Mouse (Mus musculus) MN1 (cell line): ENCODE results near the gene Tmem39a.
A peak's percentile ranks its signal among the peaks of the same experiment; 100 is the strongest.

ENCODE experiments used
- DNase-seq: peaks from one replicate; pipeline ENCODE4 v3.0.0-alpha.2; 2016; ENCODE audit warnings: low spot score

Gene Tmem39a

GRCm38 (mm10) chr16:38591506-38591905 lies 33.0 kb downstream of the Tmem39a start:
- DNase-seq = no peak

- no peak for DNase-seq
Measured at GRCm38 (mm10) chr16:38592026-38592678, 33.7 kb downstream of the Tmem39a start.

- DNase-seq = no peak
Measured at GRCm38 (mm10) chr16:38592946-38593345, 34.4 kb downstream of the Tmem39a start.

GRCm38 (mm10) chr16:38594435-38594834 lies 35.9 kb downstream of the Tmem39a start:
- DNase-seq = no peak

DNA sequence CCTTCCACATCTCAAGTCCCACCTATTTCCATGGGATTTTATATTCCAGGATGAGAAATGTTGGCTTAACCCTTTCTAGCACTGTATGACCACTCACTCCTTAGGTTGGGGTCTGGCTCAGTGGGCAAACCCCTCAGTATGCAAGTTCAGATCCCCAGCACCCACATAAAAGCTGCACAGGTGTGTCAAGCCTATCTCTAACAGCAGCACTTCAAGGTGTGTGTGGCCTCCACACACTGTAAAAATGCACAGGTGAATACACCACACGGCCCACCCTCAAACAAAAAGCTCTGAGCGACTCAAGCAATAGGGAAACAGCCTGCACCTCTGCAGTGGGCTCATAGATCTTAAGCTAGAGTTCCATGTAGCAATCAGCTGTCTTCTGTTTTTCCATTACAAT lies 37.6 kb downstream of the Tmem39a start:
- no peak for DNase-seq

DNA sequence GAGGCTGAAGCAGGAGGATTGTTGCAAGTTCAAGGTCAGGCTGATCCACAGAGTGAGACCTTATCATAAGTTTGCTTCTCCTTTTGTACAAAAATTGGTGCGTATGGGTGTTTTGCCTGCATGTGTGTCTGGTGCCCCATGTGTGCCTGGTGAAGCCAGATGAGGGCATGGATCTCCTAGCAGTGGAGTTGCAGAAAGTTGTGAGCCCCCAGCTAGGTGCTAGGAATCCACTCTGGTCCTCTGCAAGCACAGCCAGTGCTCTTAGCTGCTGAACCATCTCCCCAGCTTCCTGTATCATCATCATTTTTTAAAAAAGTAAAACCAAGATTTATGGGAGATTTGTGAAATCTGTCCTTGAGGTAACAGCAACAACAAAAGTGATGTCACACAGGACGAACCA lies 38.2 kb downstream of the Tmem39a start:
- no peak for DNase-seq

GRCm38 (mm10) chr16:38598986-38599680 lies 40.6 kb downstream of the Tmem39a start:
- DNase-seq = no peak

DNA sequence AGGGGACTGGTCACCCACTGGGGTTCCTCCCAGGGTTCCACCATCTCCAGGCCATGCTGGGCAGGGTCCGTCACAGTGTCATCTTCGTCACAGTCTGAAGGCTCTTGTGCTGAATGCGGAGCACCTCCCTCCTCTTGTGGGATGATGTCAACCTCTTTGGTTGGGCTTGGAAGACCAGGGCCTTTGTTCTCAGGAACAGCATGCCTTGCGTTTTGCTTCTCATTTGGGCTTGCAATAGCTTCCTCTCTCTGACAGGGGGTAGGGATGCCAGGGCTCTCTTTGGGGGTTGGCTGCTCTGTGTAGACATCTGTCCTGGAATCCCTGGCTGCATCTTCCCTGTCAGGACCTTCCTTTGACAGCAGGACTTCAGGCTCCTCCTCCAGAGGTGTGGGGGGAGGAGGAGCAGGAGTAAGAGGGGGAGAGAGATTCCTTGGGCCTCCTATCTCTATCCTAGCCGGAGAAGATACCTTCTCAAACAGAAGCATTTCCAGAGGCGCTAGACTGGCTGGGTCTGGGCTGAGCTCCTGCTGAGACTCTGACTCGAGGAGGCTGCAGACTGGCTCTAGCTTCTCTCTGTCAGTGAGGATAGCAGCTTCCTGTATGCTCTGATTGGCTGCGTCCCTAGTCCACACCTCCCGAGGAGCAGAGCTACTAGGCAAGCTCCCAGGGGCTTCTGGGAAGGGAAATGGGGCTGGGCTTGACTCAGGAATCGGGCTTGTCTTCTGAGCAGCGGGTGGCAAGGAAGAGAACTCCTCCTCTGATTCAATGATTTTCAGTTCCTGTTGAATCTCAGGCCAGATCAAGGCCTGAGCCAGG lies 44.7 kb downstream of the Tmem39a start:
- peak; percentile 73 for DNase-seq

DNA sequence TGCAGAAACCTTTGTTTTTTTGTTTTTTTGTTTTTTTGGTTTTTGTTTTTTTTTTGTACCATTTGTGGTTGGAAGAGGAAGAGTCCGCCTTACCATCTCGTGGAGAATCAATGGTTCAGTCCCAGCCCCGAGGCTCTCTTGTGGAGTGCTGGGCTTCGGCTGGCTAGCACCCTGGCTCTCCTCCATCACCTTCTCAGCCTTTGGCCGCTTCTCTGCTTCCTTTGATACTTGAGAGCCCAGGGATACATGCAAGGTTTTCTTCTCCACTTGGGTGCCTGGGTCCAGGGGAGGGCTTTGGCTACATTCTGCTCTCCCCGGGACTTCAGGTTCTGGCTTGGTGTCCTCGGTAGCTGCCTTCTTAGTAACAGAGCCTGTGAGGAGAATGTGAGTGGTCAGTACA lies 48.0 kb downstream of the Tmem39a start:
- no peak for DNase-seq

GRCm38 (mm10) chr16:38608687-38609086 lies 50.2 kb downstream of the Tmem39a start:
- DNase-seq = no peak

DNA sequence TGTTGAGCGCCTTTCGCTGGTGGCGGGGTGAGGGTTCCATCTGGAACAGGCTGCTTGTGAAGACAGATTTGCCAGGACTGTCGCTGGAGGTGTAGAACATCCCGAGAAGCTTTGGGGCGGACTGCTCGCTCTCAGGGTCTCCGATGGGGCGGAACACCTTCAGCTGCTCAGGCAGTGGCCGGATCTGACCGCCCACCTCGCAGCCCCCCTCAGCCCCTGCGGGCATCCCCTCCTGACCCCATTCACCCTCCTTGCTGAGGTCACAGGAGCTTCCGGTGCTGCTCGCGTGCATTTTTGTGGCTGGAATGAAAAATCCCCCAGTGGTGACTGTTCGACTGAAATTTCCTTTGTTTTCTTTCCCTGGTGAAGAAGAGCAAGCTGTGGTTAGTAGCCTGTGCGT lies 50.6 kb downstream of the Tmem39a start:
- DNase-seq = no peak

DNA sequence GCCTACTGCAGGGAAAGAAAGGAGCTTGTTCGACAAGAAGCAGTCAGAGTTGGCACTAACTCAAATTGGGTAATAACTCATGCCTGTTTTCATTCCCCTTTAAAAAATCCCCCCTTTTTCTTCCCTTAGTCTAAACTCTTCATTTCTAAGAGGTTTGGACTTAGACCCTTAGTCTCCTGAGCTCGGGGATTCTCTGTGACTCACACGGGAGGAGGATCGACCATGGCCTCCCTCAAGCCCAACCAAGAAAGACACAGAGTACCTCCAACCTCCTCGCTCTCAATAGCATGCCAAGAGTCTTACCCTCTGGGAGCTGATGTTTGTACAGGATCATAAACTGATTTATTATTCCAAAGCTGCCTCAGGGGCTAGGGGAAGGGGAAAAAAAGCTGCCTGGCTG lies 54.1 kb downstream of the Tmem39a start:
- DNase-seq = no peak

GRCm38 (mm10) chr16:38613646-38614045 lies 55.1 kb downstream of the Tmem39a start:
- DNase-seq = no peak

DNA sequence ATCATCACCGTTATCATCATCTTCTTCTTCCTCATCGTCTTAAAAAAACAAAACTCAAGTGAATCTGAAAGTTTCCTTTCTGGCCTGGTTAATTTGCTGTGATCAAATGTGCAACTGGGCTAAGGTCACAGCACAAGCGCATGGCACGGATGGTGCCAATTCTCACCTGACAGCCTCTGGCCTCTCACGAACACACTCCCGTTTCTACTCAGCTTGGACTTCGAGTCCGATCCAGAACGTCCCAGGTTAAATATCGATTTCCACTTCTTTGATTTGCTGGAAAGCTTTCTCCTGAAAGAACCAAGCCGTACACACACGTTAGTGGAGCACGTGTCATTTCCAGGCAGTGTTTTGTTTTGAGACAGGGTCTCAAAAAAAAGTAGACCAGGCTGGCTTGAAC lies 59.5 kb downstream of the Tmem39a start:
- DNase-seq = no peak

DNA sequence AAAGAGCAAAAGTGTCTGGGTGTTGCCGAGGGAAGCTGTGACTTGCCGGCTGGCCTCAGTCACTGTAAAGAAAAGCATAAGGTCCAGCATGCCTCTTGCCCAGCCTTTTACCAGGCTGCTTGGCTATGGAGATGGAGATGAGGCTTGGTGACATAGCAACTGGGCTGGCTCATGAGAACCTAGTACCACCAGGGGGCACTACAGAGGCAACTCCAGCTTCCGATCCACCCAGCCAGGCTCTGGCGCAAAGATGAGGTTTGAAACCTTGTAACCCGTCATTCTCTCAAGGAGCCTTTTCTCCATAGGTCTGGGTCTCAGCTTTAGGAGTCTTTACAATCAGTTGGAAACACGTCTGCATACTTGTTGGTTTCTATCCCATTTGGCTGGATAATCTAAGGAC lies 60.6 kb downstream of the Tmem39a start:
- DNase-seq = no peak

DNA sequence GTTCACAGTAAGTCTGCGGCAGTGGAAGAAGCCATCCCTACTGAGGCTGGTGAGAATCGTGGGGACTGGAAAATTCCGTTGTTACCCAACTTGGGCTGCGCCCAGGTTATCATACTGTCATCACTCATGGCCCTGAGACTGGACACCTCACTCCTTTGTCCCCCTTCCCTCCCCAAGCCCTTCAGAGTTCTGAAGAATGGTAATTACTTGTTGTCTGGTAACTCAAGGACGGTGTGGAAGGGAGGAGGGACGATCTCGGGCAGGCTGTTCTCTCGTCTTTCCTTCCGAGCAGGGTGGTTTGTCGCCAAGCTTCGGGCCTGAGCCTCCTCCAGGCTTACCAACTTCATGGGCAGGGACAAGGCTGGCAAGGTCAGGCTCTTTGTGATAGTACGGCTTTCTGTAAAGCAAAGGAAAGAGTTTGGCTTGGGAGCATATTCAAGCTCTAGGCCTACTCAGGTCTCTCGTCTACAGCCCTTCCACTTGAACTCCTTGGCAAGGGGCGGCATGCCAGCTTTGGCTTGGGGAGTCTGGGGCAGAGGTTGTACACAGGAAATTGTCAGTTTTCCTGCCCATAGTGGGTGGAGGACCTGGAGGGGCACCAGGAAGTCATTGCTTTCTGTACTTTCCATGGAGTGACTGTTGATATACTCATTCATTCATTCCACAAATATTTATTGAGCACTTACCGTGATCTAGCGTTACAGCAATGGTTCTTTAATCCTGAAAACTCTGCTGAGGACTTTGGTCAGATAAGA lies 62.4 kb downstream of the Tmem39a start:
- DNase-seq = no peak

DNA sequence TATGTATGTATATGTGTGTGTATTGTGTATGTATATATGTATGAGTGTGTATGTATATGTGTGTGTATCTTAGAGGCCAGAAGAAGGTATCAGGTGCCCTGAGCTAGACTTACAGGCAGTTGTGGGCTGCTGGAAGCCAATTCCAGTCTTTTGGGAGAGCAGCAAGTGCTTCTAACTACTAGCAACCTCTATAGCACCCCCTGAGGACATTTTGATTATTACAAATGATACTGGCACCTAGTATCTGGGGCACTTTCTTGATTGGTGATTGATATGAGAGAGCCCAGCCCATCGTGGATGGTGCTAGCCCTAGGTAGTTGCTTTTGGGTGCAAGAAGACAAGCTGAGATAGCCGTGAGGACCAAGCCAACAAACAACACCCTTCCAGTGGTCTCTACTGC lies 63.8 kb downstream of the Tmem39a start:
- DNase-seq = no peak

- no peak for DNase-seq
Measured at GRCm38 (mm10) chr16:38624303-38624702, 65.8 kb downstream of the Tmem39a start.

DNA sequence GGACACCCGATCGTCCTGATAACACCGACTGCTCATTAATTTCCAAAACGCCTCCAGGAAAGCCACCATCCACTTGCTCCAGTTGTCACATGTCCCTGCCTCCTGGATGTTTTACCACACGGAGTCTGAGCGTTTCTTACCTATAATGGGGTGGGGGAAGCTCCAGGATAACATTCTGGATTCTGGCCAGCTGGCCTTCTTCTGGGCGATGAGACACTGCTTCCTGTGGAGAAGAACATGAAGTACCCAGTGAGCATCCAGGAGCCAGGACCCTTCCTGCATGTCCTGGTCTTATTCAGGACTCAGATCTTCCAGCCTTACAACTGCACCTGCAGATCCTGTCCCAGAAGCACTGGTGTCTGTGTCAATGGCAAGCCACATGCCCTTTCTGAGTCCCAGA lies 66.9 kb downstream of the Tmem39a start:
- no peak for DNase-seq

GRCm38 (mm10) chr16:38625811-38626369 lies 67.4 kb downstream of the Tmem39a start:
- no peak for DNase-seq

DNA sequence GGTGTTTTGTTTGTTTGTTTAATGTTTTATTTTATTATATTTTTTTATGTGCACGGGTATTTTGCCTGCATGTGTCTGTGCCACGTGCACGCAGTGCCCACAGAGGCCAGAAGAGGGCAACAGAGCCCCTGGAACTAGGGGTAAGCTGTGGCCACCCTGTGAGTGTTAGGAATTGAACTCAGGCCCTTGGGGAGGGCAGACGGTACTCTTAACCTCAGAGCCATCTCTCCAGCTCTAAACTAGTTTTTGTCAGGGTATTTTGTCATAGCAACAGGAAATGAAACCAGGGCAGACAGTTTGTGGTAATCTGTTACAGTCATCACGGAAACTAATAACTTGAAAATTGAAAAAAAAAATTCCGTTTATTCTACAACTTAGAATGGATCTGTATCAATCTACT lies 73.6 kb downstream of the Tmem39a start:
- no peak for DNase-seq

DNA sequence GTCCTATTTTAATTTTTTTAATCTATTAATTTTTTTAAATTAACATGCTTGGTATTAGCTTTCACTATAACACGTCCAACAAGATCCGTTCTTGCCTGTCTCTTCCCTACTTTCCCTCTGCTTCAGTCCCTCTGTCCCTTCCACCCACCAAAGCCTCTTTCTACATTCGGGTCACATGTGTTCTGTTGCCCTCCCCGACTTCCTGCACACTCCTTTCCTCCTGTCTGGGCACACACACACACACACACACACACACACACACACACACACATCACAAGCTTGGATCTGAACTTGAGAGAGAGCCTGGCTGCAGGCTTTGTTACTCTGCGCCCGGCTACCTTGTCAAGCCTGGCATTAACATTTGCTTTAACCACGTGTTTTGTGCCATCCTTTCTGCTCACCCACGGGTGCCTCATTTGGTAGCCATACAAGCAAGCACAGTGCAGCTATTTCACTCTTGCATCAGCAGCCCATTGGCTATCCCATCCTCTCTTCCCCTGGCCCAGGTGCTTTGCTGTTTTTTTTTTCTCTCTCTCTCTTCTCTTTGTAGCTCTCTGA lies 77.4 kb downstream of the Tmem39a start:
- no peak for DNase-seq
